8 mouse cellular contexts compared by ENCODE assay signal in genomic region chr4:151996173-151996950, GRCm38 (mm10). TPM values are rescaled to one million over a fixed set of nuclear protein-coding genes. Genes with fewer than 3 reads are reported as not detected.
DNase-seq lines count a peak whose midpoint lies in the region; ATAC-seq and TF ChIP-seq lines count a peak whose summit lies in the region.

Gene Phf13 (minus strand): TSS chr4:151996258.

- no peak for TF ChIP-seq EP300 in lung, postnatal 0 days (IDR thresholded peaks at IDR 0.05)

- H3K36me3 ChIP-seq in hindbrain, embryonic 10.5 days: peaks cover 21% of the 10 kb centered on the region
- peaks cover 12% of the 10 kb centered on the region; the same call in 1 of the 2 replicates for H3K36me3 ChIP-seq in lung, postnatal 0 days (ENCODE audit: insufficient read depth, low read length)

- H3K27me3 ChIP-seq in hindbrain, embryonic 10.5 days (ENCODE audit: insufficient read depth, poor library complexity, severe bottlenecking): 0 out of 2 replicates have a peak, but pooled peaks cover 5% of the 10 kb centered on the region
- H3K27me3 ChIP-seq in lung, postnatal 0 days (replicated peaks; ENCODE audit: insufficient read depth, low read length): no peaks in the 10 kb centered on the region

- ATAC-seq in frontal cortex, adult (ENCODE audit: low TSS enrichment): peak; percentile 92
- ATAC-seq in lung, postnatal 0 days: peak; percentile 96

- TF ChIP-seq CTCF in lung, postnatal 0 days (IDR thresholded peaks at IDR 0.05): peak; percentile 19; the same call in 1 of the 2 replicates

- peaks cover 37% of the 10 kb centered on the region for H3K4me1 ChIP-seq in hindbrain, embryonic 10.5 days (replicated peaks)
- H3K4me1 ChIP-seq in lung, postnatal 0 days (ENCODE audit: insufficient read depth, low read depth, low read length): peaks cover 13% of the 10 kb centered on the region; the same call in 1 of the 2 replicates

- DNase-seq in MN1 (ENCODE audit: low spot score): peak; percentile 100
- DNase-seq in cerebellum, adult 9-10 months: peak; percentile 99
- peak; percentile 100 for DNase-seq in hindbrain, embryonic 10.5 days (ENCODE audit: low spot score)
- DNase-seq in layer of hippocampus, adult 9-11 months: peak; percentile 100
- DNase-seq in lung, postnatal 0 days (ENCODE audit: low spot score): peak; percentile 99
- peak; percentile 96 for DNase-seq in ovary, postnatal 14 days (ENCODE audit: low spot score)
- DNase-seq in thymus, postnatal 14 days: peak; percentile 99

- H3K27ac ChIP-seq in hindbrain, embryonic 10.5 days: peak within 1 kb of the TSS; percentile 96
- H3K27ac ChIP-seq in lung, postnatal 0 days (ENCODE audit: low read length): peak within 1 kb of the TSS; percentile 98

- peak within 1 kb of the TSS; percentile 99 for H3K4me3 ChIP-seq in hindbrain, embryonic 10.5 days
- H3K4me3 ChIP-seq in lung, postnatal 0 days (ENCODE audit: low read depth, low read length): peak within 1 kb of the TSS; percentile 98

- H3K9ac ChIP-seq in lung, postnatal 0 days (replicated peaks; ENCODE audit: low read depth): peak within 1 kb of the TSS; percentile 94

- under 1% methylated on average over 94 of the region's 94 CpGs for WGBS in hindbrain, embryonic 10.5 days
- WGBS in lung, postnatal 0 days: under 1% methylated on average over 72 of the region's 94 CpGs

- H3K9me3 ChIP-seq in hindbrain, embryonic 10.5 days: no peaks in the 10 kb centered on the region
- no peaks in the 10 kb centered on the region for H3K9me3 ChIP-seq in lung, postnatal 0 days (ENCODE audit: low read length)

- H3K4me2 ChIP-seq in lung, postnatal 0 days (replicated peaks; ENCODE audit: low read depth, low read length): peak within 1 kb of the TSS; percentile 90

RNA-seq across cellular contexts. Expression of gene Phf13, which starts in this region (rescaled TPM):
- 30.7 TPM in 2 replicates for polyA plus RNA-seq in hindbrain, embryonic 10.5 days (2016; fragmentation: Nextera tagmentation; extraction: Ambion mirVana)
- polyA plus RNA-seq in lung, postnatal 0 days (2015; fragmentation: Nextera tagmentation; extraction: Ambion mirVana): 18.0 TPM in 2 replicates

Comparison
In these comparisons a context has a peak if more than half of its experiments do, and no peak if none do; other contexts are left out.
1. Peak in every context shown above with its lines: DNase-seq, ATAC-seq, H3K4me3 ChIP-seq and H3K27ac ChIP-seq.